Mouse (Mus musculus) olfactory bulb, adult 2 months (tissue): ENCODE measurements around the gene Ltb. TPM values are rescaled to one million over a fixed set of nuclear protein-coding genes. Genes with fewer than 3 reads are reported as not detected.

Experiments used
- H3K27ac ChIP-seq: fragments of 200-500 bp; 2 replicates; pipeline ENCODE4 v1.5.1; 2012; ENCODE audit warnings: low read depth, low read length; ENCODE audit not compliant: insufficient read depth
- H3K4me1 ChIP-seq: fragments of 200-500 bp; 2 replicates; pipeline ENCODE4 v1.6.1; 2012; ENCODE audit warnings: low read length; ENCODE audit not compliant: control insufficient read depth, insufficient read depth
- H3K4me3 ChIP-seq: fragments of 200-500 bp; 2 replicates; pipeline ENCODE4 v1.5.1; 2012; ENCODE audit warnings: mild to moderate bottlenecking, low read depth, low read length, moderate library complexity; ENCODE audit not compliant: insufficient read depth
- CTCF ChIP-seq: fragments of 200-500 bp; IDR thresholded peaks from 2 replicates; pipeline ENCODE4 v1.5.1; 2012; ENCODE audit warnings: low read depth, mild to moderate bottlenecking, low read length, moderate library complexity; ENCODE audit not compliant: insufficient read depth
- POLR2A ChIP-seq: fragments of 200-500 bp; IDR thresholded peaks from 2 replicates; pipeline ENCODE4 v1.6.1; 2012; ENCODE audit warnings: mild to moderate bottlenecking, low read depth, low read length, moderate library complexity; ENCODE audit not compliant: insufficient read depth
- WGBS: fragments of 180-500 bp; shearing (Covaris S2); methylation state at CpG from one replicate; pipeline ENCODE4 v1.1.7; 2018; 5-methylcytosine and 5-hydroxymethylcytosine counted together
- polyA plus RNA-seq: library from polyadenylated mRNA; stranded (reverse); fragments of >200 nt; gene quantifications from 2 replicates; pipeline ENCODE4 v1.2.4, GENCODE M21; 2012; ENCODE audit warnings: low replicate concordance; ENCODE audit not compliant: missing spikeins, insufficient read depth, insufficient read length

Ltb gene
- polyA plus RNA-seq, 1 experiment: not detected

DNA sequence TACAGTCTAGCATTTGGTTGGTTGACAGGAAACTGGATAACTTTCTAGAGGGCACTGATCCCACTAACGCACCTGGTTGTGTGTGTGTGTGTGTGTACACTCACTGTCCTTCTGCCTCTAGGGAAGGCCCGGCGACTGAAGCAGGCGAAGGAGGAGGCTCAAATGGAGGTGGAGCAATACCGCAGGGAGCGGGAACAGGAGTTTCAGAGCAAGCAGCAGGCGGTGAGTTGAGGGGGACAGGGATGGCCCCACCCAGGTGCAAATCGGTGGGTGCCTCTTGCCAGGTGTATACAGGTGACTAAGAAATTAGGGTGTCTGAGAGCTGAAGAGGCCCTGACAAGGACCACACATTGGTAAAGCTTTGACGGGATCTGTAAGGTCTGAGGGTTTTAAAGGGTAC, 42.8 kb downstream of the Ltb start:
- peak overlapping the region; percentile 72 for H3K4me3 ChIP-seq
- TF ChIP-seq POLR2A (no peak), CTCF (no peak)
- H3K27ac ChIP-seq: peak overlapping the region; percentile 85
- H3K4me1 ChIP-seq: peaks cover 18% of the 10 kb centered on the region
- WGBS: 39% methylated on average over 9 of the region's 9 CpGs

DNA sequence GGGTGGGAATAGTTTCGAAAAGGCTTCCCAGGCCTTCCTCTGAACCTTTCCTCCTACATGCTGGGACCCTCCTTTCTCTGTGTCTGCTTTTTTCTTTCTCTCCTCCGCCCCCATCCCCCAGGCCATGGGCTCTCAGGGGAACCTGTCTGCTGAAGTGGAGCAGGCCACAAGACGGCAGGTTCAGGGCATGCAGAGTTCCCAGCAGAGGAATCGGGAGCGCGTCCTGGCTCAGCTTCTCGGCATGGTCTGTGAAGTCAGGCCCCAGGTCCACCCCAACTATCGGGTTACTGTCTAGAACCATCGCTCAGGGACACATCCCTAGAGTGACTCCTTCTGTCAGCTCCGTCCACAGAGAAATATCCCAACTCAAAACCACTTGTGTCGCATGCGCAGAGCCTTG, 43.3 kb downstream of the Ltb start:
- 86% methylated on average over 12 of the region's 12 CpGs for WGBS
- peaks cover 14% of the 10 kb centered on the region for H3K4me1 ChIP-seq
- H3K27ac ChIP-seq: peak overlapping the region; percentile 85; the same call in 1 of the 2 replicates
- peak overlapping the region; percentile 72 for H3K4me3 ChIP-seq
- TF ChIP-seq CTCF (no peak), POLR2A (no peak)

- no peak for TF ChIP-seq CTCF
- TF ChIP-seq POLR2A: no peak
- Histone ChIP-seq H3K4me3 (no peak overlapping the region), H3K27ac (no peak overlapping the region), H3K4me1 (peaks cover 29% of the 10 kb centered on the region)
- WGBS: 80% methylated on average over 5 of the region's 5 CpGs
Observed at GRCm38 (mm10) chr17:35239700-35240099, 45.5 kb downstream of the Ltb start.

GRCm38 (mm10) chr17:35240384-35241304, 46.4 kb downstream of the Ltb start:
- 19% methylated on average over 12 of the region's 12 CpGs for WGBS
- peak overlapping the region; percentile 95 for H3K27ac ChIP-seq
- TF ChIP-seq CTCF (no peak), POLR2A (no peak)

GRCm38 (mm10) chr17:35241305-35242014, 47.2 kb downstream of the Ltb start, which contains the start of gene Ddx39b:
Ddx39b (plus strand) TSS chr17:35241746.
- Histone ChIP-seq H3K4me1 (peaks cover 33% of the 10 kb centered on the region), H3K27ac (peak within 1 kb of the TSS; percentile 95), H3K4me3 (peak within 1 kb of the TSS; percentile 77)
- WGBS: under 1% methylated on average over 69 of the region's 69 CpGs
- TF ChIP-seq CTCF: no peak
- peak; percentile 67 for TF ChIP-seq POLR2A

More at GRCm38 (mm10) chr17:35240384-35241304, 46.4 kb downstream of the Ltb start:
- H3K4me3 ChIP-seq: peak overlapping the region; percentile 47
- H3K4me1 ChIP-seq: peaks cover 27% of the 10 kb centered on the region

DNA sequence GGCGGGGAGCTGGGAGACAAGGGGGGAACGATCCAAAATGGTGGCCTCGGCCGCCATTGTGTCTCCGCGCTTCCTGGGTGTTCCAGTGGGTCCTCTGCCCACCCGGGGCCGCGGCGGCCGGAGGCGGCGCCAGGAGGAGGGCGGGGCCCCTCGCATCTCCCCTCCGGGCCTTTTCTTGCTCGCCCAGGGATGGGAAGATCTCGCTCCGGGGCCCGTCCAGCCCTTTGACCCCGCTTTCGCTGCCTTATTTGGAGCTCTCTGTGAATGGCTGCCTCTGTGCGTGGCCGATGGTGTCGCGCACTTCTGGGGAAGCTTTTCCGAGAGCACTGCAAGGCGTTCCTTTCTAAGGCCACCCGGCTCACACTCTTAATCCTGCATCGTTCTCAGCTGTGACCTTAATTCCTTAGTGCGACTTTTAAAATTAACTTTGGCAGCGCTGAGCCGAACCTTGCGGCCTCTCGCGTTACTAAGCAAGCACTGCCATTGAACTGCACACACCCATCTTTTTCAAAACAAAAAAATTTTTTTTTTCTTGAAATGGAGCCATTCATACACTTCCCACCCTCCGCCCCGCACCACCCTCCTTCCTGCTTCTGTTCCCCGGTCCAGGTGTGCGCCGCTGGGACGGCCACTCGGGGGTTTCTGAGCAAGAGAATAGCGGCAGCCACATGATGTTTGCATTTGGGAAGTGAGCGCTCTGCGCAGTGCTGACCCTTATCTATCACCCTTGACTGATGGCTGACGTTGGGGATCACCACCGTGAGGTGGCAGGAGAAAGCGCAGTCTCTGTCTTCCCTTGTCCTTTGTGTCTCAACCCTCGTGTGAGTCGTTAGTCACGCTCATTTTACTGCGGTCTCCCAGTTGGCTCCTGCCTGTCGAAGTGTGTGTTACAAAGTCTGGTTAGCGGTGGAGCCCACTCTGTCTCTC, 48.0 kb downstream of the Ltb start:
- peaks cover 37% of the 10 kb centered on the region for H3K4me1 ChIP-seq
- under 1% methylated on average over 55 of the region's 55 CpGs for WGBS
- peak overlapping the region; percentile 77 for H3K4me3 ChIP-seq
- peak overlapping the region; percentile 92 for H3K27ac ChIP-seq
- TF ChIP-seq CTCF (no peak), POLR2A (no peak)

GRCm38 (mm10) chr17:35243086-35243485, 48.8 kb downstream of the Ltb start:
- TF ChIP-seq CTCF: no peak
- no peak for TF ChIP-seq POLR2A
- peak overlapping the region; percentile 92; the same call in 1 of the 2 replicates for H3K27ac ChIP-seq
- H3K4me3 ChIP-seq: peak overlapping the region; percentile 77
- WGBS: under 1% methylated on average over 16 of the region's 16 CpGs
- peaks cover 32% of the 10 kb centered on the region for H3K4me1 ChIP-seq

DNA sequence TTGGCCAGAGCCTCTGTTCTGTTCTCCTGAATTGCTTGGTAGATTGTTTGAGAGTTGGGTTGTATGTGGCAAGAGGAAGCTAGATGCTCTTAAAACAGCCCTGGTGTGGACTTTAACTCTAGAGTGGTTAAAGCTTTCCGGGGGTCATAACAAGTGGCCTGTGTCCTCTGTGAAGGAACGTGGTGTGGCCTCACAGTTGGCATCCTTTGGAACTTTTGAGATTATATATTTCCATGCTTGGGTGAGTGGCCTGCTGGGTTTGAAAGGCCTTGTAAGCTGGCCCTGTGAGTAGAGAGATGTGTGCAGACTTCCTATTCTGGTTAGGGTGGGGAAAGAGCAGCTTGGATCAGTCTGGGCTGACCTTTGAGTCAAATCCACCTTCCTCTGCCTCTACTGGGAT, 50.8 kb downstream of the Ltb start:
- Histone ChIP-seq H3K27ac (no peak overlapping the region), H3K4me1 (peaks cover 32% of the 10 kb centered on the region), H3K4me3 (no peak overlapping the region)
- no peak for TF ChIP-seq CTCF
- no peak for TF ChIP-seq POLR2A
- 42% methylated on average over 2 of the region's 2 CpGs for WGBS

Other genes with a start within 250 kb of the Ltb start
- not detected in 2 replicates for gene Hspa1b, start 235.2 kb upstream of the Ltb start, polyA plus RNA-seq
- not detected in 2 replicates for gene Gm20481, start 224.5 kb upstream of the Ltb start, polyA plus RNA-seq
- not detected in 2 replicates for gene Hspa1a, start 222.3 kb upstream of the Ltb start, polyA plus RNA-seq
- not detected in 2 replicates for gene Hspa1l, start 221.7 kb upstream of the Ltb start, polyA plus RNA-seq
- not detected in 2 replicates for gene Lsm2, start 212.6 kb upstream of the Ltb start, polyA plus RNA-seq
- gene Vars, start 193.5 kb upstream of the Ltb start, polyA plus RNA-seq: not detected in 2 replicates
- not detected in 2 replicates for gene Vwa7, start 177.9 kb upstream of the Ltb start, polyA plus RNA-seq
- gene Sapcd1, start 166.4 kb upstream of the Ltb start, polyA plus RNA-seq: not detected in 2 replicates
- gene Msh5, start 147.7 kb upstream of the Ltb start, polyA plus RNA-seq: not detected in 2 replicates
- gene Clic1, start 144.5 kb upstream of the Ltb start, polyA plus RNA-seq: not detected in 2 replicates
- not detected in 2 replicates for gene Ddah2, start 135.4 kb upstream of the Ltb start, polyA plus RNA-seq
- gene Ly6g6c, start 129.1 kb upstream of the Ltb start, polyA plus RNA-seq: not detected in 2 replicates
- not detected in 2 replicates for gene Mpig6b, start 128.3 kb upstream of the Ltb start, polyA plus RNA-seq
- gene Ly6g6e, start 117.5 kb upstream of the Ltb start, polyA plus RNA-seq: not detected in 2 replicates
- gene Ly6g6d, start 116.4 kb upstream of the Ltb start, polyA plus RNA-seq: not detected in 2 replicates
- not detected in 2 replicates for gene Ly6g6f, start 108.8 kb upstream of the Ltb start, polyA plus RNA-seq
- gene Abhd16a, start 105.2 kb upstream of the Ltb start, polyA plus RNA-seq: not detected in 2 replicates
- gene Ly6g5c, start 86.2 kb upstream of the Ltb start, polyA plus RNA-seq: not detected in 2 replicates
- not detected in 2 replicates for gene Ly6g5b, start 79.0 kb upstream of the Ltb start, polyA plus RNA-seq
- not detected in 2 replicates for gene Gpank1, start 73.0 kb upstream of the Ltb start, polyA plus RNA-seq
- not detected in 2 replicates for gene Csnk2b, start 72.4 kb upstream of the Ltb start, polyA plus RNA-seq
- gene D17H6S53E, start 68.1 kb upstream of the Ltb start, polyA plus RNA-seq: not detected in 2 replicates
- gene Apom, start 62.4 kb upstream of the Ltb start, polyA plus RNA-seq: not detected in 2 replicates
- 684 TPM in 1 of 2 replicates, not detected in the other for gene Bag6, start 59.3 kb upstream of the Ltb start, polyA plus RNA-seq
- 146 and 391 TPM in 2 replicates for gene Prrc2a, start 29.5 kb upstream of the Ltb start, polyA plus RNA-seq
- gene Aif1, start 18.4 kb upstream of the Ltb start, polyA plus RNA-seq: not detected in 2 replicates
- gene Lst1, start 6.0 kb upstream of the Ltb start, polyA plus RNA-seq: not detected in 2 replicates
- not detected in 2 replicates for gene Tnf, start 7.6 kb downstream of the Ltb start, polyA plus RNA-seq
- gene Lta, start 10.9 kb downstream of the Ltb start, polyA plus RNA-seq: not detected in 2 replicates
- gene Gm16181, start 26.4 kb downstream of the Ltb start, polyA plus RNA-seq: not detected in 2 replicates
- gene Atp6v1g2, start 39.2 kb downstream of the Ltb start, polyA plus RNA-seq: not detected in 2 replicates
- not detected in 2 replicates for gene Nfkbil1, start 41.4 kb downstream of the Ltb start, polyA plus RNA-seq
- 290 and 359 TPM in 2 replicates for gene Ddx39b, start 47.3 kb downstream of the Ltb start, polyA plus RNA-seq
- gene H2-D1, start 68.3 kb downstream of the Ltb start, polyA plus RNA-seq: 345 and 592 TPM in 2 replicates
- not detected in 2 replicates for gene H2-Q1, start 126.0 kb downstream of the Ltb start, polyA plus RNA-seq
- gene H2-Q2, start 147.8 kb downstream of the Ltb start, polyA plus RNA-seq: not detected in 2 replicates
- gene H2-Q4, start 185.2 kb downstream of the Ltb start, polyA plus RNA-seq: not detected in 2 replicates
- gene H2-Q6, start 230.4 kb downstream of the Ltb start, polyA plus RNA-seq: not detected in 2 replicates
- not detected in 2 replicates for gene H2-Q7, start 244.7 kb downstream of the Ltb start, polyA plus RNA-seq